Mouse (Mus musculus): Measurements from ENCODE around the gene Gpatch8. TPM values are rescaled to one million over a fixed set of nuclear protein-coding genes. Genes with fewer than 3 reads are reported as not detected.

Gpatch8 gene
- total and polyA plus RNA-seq, 3 experiments = 11.7 to 18.0 (median 14.8) TPM

DNA sequence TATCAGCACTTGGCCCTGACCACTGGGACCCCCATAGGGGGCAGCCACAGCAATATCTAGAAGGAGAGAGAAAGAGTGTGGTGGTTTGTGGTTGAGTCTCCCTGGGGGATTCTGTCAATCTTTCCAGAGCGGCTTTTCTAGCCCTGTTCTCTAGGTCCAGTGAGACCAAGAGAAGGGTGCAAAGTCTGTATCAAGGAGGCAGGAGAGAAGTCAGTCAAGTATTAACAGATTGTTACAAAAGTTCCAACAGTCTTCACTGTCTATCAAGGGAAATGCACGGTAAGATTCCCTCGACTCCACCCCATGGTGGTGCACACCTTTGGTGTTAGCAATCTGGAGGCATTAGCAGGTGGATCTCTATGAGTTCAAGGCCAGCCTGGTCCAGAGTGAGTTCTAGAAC lies 94.4 kb downstream of the Gpatch8 start:
- intact Hi-C loops (cut with DNase I) = no loop called here
- Histone ChIP-seq H3K27me3 (ENCODE audit: control insufficient read depth, insufficient read depth, low read length) (no peaks in the 10 kb centered on the region), H3K4me1 (ENCODE audit: control insufficient read depth, insufficient read depth, low read length) (no peaks in the 10 kb centered on the region; the same call in 1 of the 2 replicates), H3K36me3 (ENCODE audit: control insufficient read depth, insufficient read depth, low read length) (no peaks in the 10 kb centered on the region), H3K9ac (ENCODE audit: low read depth, low read length) (no peak overlapping the region), H3K4me3 (no peak overlapping the region), H3K27ac (no peak overlapping the region), H3K79me2 (replicated peaks; ENCODE audit: control insufficient read depth, insufficient read depth, low read length) (no peaks in the 10 kb centered on the region)
- DNase-seq = no peak
- TF ChIP-seq POLR2A (IDR thresholded peaks at IDR 0.05; ENCODE audit: insufficient read depth, low read depth, low read length) (no peak), EP300 (IDR thresholded peaks at IDR 0.05; ENCODE audit: insufficient read depth, low read depth, low read length) (no peak), CTCF (IDR thresholded peaks at IDR 0.05) (no peak)
- 85% methylated on average over 3 of the region's 3 CpGs for WGBS

DNA sequence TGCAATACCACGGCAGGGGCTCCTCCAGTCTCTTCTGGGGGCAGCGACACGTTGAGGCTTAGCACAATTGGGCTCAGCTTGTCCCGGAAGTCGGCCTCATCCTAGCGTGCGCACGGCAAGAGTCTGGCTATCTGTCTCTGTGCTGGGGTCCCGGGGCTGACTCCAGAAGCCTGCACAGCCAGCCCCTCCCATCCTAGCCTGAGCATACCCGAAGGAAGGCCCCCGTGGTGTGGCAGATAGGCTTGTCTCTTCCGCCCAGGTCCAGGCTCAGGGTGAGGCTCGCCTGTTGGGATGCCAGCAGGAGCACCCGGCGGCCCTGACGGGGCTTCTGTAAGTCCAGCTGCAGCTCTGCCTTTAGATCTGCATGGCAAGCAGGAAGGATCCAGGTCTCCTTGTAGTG lies 95.7 kb downstream of the Gpatch8 start:
- no peak overlapping the region for H3K9ac ChIP-seq (ENCODE audit: low read depth, low read length)
- no peak overlapping the region for H3K27ac ChIP-seq
- no peaks in the 10 kb centered on the region for H3K27me3 ChIP-seq (ENCODE audit: control insufficient read depth, insufficient read depth, low read length)
- DNase-seq = no peak
- no peaks in the 10 kb centered on the region for H3K79me2 ChIP-seq (replicated peaks; ENCODE audit: control insufficient read depth, insufficient read depth, low read length)
- H3K36me3 ChIP-seq (ENCODE audit: control insufficient read depth, insufficient read depth, low read length) = no peaks in the 10 kb centered on the region
- TF ChIP-seq POLR2A (IDR thresholded peaks at IDR 0.05; ENCODE audit: insufficient read depth, low read depth, low read length) (no peak), CTCF (IDR thresholded peaks at IDR 0.05) (no peak), EP300 (IDR thresholded peaks at IDR 0.05; ENCODE audit: insufficient read depth, low read depth, low read length) (no peak)
- WGBS = 59% methylated on average over 16 of the region's 16 CpGs
- H3K4me1 ChIP-seq (ENCODE audit: control insufficient read depth, insufficient read depth, low read length) = peaks cover 1% of the 10 kb centered on the region; the same call in 1 of the 2 replicates
- intact Hi-C loops (cut with DNase I) = no loop called here
- H3K4me3 ChIP-seq = no peak overlapping the region

DNA sequence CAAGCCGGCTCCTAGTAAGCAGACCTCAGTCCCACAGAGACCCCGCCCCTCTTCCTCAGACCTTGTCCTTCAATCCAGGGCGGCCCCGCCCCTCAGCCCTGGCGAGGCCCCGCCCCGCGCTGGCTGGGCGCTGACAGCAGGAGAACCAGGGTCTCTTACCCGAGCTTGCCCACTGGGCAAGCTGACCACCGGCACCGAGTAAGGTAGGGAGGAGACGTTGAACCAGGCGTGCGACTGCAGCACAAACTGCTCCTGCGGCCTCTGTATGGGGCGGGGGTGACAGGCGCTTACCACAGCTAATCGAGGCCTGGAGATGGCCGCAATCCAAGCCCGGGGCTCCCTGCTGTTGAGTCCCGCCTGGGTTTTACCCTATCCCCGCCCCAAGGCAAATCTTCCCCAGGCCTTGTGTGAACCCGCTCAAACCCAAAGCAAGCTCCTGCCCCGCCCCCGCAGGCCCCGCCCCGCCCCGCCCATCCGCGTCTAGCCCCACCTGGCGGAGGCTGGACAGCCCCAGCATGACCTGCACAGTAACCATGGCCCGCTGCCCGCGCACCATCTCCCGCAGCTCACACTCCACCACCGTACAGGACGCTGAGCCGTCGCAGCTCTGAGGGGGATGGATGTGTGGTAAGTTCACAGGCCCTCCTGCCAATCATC lies 100.3 kb downstream of the Gpatch8 start:
- peak overlapping the region; percentile 55 for H3K4me3 ChIP-seq
- peaks cover 3% of the 10 kb centered on the region for H3K4me1 ChIP-seq (ENCODE audit: control insufficient read depth, insufficient read depth, low read length)
- H3K27me3 ChIP-seq (ENCODE audit: control insufficient read depth, insufficient read depth, low read length) = no peaks in the 10 kb centered on the region
- WGBS = under 1% methylated on average over 40 of the region's 40 CpGs
- intact Hi-C loops (cut with DNase I) = no loop called here
- H3K27ac ChIP-seq = peak overlapping the region; percentile 15; the same call in 1 of the 2 replicates
- no peaks in the 10 kb centered on the region for H3K36me3 ChIP-seq (ENCODE audit: control insufficient read depth, insufficient read depth, low read length)
- peak overlapping the region; percentile 59; the same call in 1 of the 2 replicates for H3K9ac ChIP-seq (ENCODE audit: low read depth, low read length)
- no peaks in the 10 kb centered on the region for H3K79me2 ChIP-seq (replicated peaks; ENCODE audit: control insufficient read depth, insufficient read depth, low read length)
- TF ChIP-seq EP300 (IDR thresholded peaks at IDR 0.05; ENCODE audit: insufficient read depth, low read depth, low read length) (no peak), CTCF (IDR thresholded peaks at IDR 0.05) (peak; percentile 55)
- DNase-seq = peak; percentile 72 to 77

DNA sequence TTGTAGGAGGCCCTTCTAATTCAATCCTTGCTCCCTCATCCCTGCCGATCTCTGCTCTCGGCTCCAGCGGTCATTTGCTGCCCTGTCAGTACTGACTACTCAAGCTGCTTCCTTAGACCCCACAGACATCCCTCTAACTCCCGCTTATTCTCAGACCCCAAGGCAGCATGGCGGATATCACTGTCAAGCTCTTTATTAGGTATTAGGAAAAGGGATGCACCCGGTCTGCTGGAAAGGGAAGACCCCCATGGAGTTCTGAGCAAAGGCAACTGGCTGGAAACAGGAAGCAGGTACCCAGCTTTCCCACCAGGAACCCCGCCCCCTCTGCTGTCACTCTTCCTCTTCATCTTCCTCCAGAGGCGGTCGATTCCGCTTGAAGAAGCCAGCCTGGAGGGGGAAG lies 103.1 kb downstream of the Gpatch8 start:
- no peak for TF ChIP-seq CTCF (IDR thresholded peaks at IDR 0.05)
- no peak for TF ChIP-seq POLR2A (IDR thresholded peaks at IDR 0.05; ENCODE audit: insufficient read depth, low read depth, low read length)
- TF ChIP-seq EP300 (IDR thresholded peaks at IDR 0.05; ENCODE audit: insufficient read depth, low read depth, low read length) = no peak

DNA sequence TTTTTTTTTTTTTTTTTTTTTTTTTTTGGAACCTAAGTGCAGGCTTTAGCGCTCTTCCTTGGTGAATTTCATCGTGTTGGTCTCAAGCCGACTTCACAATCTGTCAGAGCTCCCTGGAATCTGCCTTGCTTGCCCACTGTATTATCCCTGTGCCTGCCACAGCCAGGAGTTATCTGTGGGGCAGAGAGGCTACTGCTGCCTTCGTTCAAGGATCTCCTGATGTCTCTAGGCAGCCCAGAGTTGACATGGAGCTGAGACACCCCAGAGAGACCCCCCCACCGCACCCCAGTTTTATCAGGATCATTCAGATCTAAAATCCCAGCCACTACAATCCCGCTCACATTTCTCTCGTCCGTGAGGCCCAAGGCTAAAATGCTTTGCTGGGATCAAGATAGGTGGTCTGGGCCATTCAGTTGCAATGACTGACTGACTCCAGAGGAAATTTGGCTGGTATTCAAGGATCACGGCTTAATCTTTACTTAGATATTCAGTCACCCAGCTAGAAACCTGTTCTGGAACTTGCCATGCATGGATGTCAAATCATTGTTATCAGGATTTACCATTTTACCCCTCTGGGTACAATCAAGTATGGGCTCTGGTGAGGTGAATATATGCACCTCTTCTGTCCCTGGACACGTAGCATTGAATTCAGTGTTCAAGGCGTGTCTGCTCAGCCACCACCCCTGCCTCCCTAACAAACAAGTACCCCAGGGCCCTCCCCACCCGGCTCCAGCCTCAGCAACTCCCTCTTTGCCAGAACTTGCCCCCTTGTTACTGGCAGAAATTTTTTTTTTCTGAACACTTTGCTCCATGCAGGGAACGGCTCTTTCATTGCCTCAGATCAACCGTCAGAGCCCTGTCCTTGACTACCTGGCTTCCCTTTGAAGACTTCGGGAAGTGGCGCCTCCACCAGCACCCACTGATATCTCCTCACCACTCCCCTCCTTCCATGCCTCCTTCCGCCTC lies 106.9 kb downstream of the Gpatch8 start:
- no peaks in the 10 kb centered on the region for H3K27me3 ChIP-seq (ENCODE audit: control insufficient read depth, insufficient read depth, low read length)
- no peaks in the 10 kb centered on the region for H3K79me2 ChIP-seq (replicated peaks; ENCODE audit: control insufficient read depth, insufficient read depth, low read length)
- H3K4me3 ChIP-seq = no peak overlapping the region
- H3K36me3 ChIP-seq (ENCODE audit: control insufficient read depth, insufficient read depth, low read length) = no peaks in the 10 kb centered on the region
- TF ChIP-seq CTCF (IDR thresholded peaks at IDR 0.05) = no peak
- no peak for TF ChIP-seq EP300 (IDR thresholded peaks at IDR 0.05; ENCODE audit: insufficient read depth, low read depth, low read length)
- TF ChIP-seq POLR2A (IDR thresholded peaks at IDR 0.05; ENCODE audit: insufficient read depth, low read depth, low read length) = no peak
- H3K4me1 ChIP-seq (ENCODE audit: control insufficient read depth, insufficient read depth, low read length) = peaks cover 6% of the 10 kb centered on the region
- H3K27ac ChIP-seq = no peak overlapping the region
- intact Hi-C loops (cut with DNase I) = no loop called here
- DNase-seq = no peak
- WGBS = 65% methylated on average over 17 of the region's 17 CpGs
- no peak overlapping the region for H3K9ac ChIP-seq (ENCODE audit: low read depth, low read length)

More for the DNA sequence above, 103.1 kb downstream of the Gpatch8 start:
- Histone ChIP-seq H3K4me1 (ENCODE audit: control insufficient read depth, insufficient read depth, low read length) (peaks cover 3% of the 10 kb centered on the region), H3K79me2 (replicated peaks; ENCODE audit: control insufficient read depth, insufficient read depth, low read length) (no peaks in the 10 kb centered on the region), H3K9ac (ENCODE audit: low read depth, low read length) (no peak overlapping the region), H3K36me3 (ENCODE audit: control insufficient read depth, insufficient read depth, low read length) (no peaks in the 10 kb centered on the region), H3K4me3 (no peak overlapping the region), H3K27me3 (ENCODE audit: control insufficient read depth, insufficient read depth, low read length) (no peaks in the 10 kb centered on the region), H3K27ac (no peak overlapping the region)
- no peak for DNase-seq
- WGBS = 42% methylated on average over 10 of the region's 10 CpGs
- intact Hi-C loops (cut with DNase I) = no loop called here

DNA sequence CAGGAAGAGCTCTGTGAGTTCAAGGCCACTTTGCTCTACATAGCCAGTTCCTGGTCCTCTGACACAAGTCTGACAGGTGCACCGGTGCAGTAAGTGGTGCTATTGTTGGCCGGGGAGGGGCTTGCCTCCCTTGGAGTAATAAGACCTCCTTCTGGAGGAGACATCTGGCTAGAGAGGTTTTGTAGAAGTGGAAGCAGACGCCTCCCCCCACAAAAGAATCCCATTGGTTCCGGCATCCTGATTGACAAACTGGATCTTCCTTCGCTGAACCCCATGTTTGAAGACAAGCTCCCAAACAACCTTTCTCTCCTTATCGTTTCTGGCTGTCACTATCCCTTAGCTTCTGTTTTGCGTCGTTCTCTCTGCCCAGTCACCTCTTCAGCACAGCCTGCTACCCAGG lies 107.9 kb downstream of the Gpatch8 start:
- Histone ChIP-seq H3K4me3 (no peak overlapping the region), H3K79me2 (replicated peaks; ENCODE audit: control insufficient read depth, insufficient read depth, low read length) (no peaks in the 10 kb centered on the region), H3K36me3 (ENCODE audit: control insufficient read depth, insufficient read depth, low read length) (no peaks in the 10 kb centered on the region), H3K27ac (no peak overlapping the region), H3K9ac (ENCODE audit: low read depth, low read length) (no peak overlapping the region), H3K27me3 (ENCODE audit: control insufficient read depth, insufficient read depth, low read length) (no peaks in the 10 kb centered on the region), H3K4me1 (ENCODE audit: control insufficient read depth, insufficient read depth, low read length) (peaks cover 6% of the 10 kb centered on the region)
- DNase-seq = no peak
- intact Hi-C loops (cut with DNase I) = no loop called here
- 20% methylated on average over 8 of the region's 8 CpGs for WGBS
- TF ChIP-seq CTCF (IDR thresholded peaks at IDR 0.05) = no peak
- no peak for TF ChIP-seq POLR2A (IDR thresholded peaks at IDR 0.05; ENCODE audit: insufficient read depth, low read depth, low read length)
- TF ChIP-seq EP300 (IDR thresholded peaks at IDR 0.05; ENCODE audit: insufficient read depth, low read depth, low read length) = no peak
